Mouse (Mus musculus) small intestine, adult 2 months (tissue): ENCODE data around the gene Sowaha.

Experiments
- CTCF ChIP-seq: fragments of 200-500 bp; IDR thresholded peaks from 2 replicates; pipeline ENCODE4 v1.5.1; 2012; ENCODE audit warnings: low read depth, mild to moderate bottlenecking, control low read depth, inconsistent platforms, low read length, moderate library complexity, mixed read lengths; ENCODE audit not compliant: insufficient replicate concordance, insufficient read length; ENCODE audit errors: extremely low read depth
- POLR2A ChIP-seq: fragments of 200-500 bp; IDR thresholded peaks from 2 replicates; pipeline ENCODE4 v1.6.1; 2012; ENCODE audit warnings: low read depth, mild to moderate bottlenecking, control low read depth, inconsistent platforms, low read length, moderate library complexity

GRCm38 (mm10) chr11:53430670-53431346, 49.3 kb downstream of the Sowaha start, which contains the start of the genes Uqcrq and Gdf9:
- TF ChIP-seq CTCF (no peak), POLR2A (peak; percentile 82)
